In the genomic region with DNA sequence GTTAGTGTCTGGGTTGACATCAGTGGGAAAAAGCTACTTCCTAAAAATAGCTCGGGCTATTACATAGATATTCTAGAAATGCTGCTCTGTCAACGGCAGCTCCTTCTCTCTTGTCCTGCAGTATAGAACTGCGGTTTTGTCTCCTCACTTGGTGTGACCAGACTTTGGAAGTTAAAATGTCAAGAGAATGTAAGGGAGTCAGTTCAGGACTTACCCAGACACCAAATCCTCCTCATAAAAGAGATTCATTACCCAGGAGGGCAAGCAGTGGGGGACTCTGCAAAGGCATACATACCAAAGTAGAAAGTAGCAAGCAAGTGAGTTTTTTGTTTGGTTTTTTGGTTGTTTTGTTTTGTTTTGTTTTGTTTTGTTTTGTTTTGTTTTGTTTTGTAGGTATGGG, we compare ENCODE assay signal across 32 mouse cellular contexts.
"Had no signal": no experiment of that assay in that cellular context is flagged by ENCODE, and none has a peak within 500 bp of the region (broad histone marks: within the 10 kb centered on the region; RNA-seq: fewer than 3 reads in every experiment).

No protein-coding gene starts in this region.

- H3K36me3 ChIP-seq: heart, embryonic 10.5 days; heart, embryonic 12.5 days; heart, embryonic 13.5 days; heart, embryonic 15.5 days; hindbrain, embryonic 10.5 days; hindbrain, embryonic 12.5 days; hindbrain, embryonic 13.5 days; hindbrain, embryonic 15.5 days; intestine, embryonic 15.5 days had no signal

- ATAC-seq: hindbrain, embryonic 16.5 days; hindbrain, postnatal 0 days; inflammation-experienced regulatory T-cells, adult 6 months; intestine, embryonic 15.5 days; intestine, embryonic 16.5 days; intestine, postnatal 0 days had no signal

- H3K9me3 ChIP-seq: heart, embryonic 10.5 days; heart, embryonic 12.5 days; heart, embryonic 13.5 days; heart, embryonic 15.5 days; hindbrain, embryonic 10.5 days; hindbrain, embryonic 12.5 days; hindbrain, embryonic 13.5 days; hindbrain, embryonic 15.5 days; intestine, embryonic 15.5 days had no signal

- H3K27ac ChIP-seq: heart, adult 2 months; heart, embryonic 10.5 days; heart, embryonic 13.5 days; heart, embryonic 15.5 days; hindbrain, embryonic 10.5 days; hindbrain, embryonic 12.5 days; hindbrain, embryonic 13.5 days; hindbrain, embryonic 14.5 days; hindbrain, embryonic 15.5 days; hindbrain, postnatal 0 days; intestine, embryonic 15.5 days; layer of hippocampus, adult 2 months; left cerebral cortex, adult 2 months had no signal

- DNase-seq: heart, adult 2 months; heart, postnatal 10 days; heart, postnatal 14 days; heart, postnatal 36 days; heart, postnatal 4 days; kidney, adult 11 months; kidney, adult 18-20 months; kidney, adult 2 months; kidney, adult 8-10 months; kidney, adult 9 months; kidney, postnatal 10 days; kidney, postnatal 25 days; kidney, postnatal 36 days; layer of hippocampus, adult 9-11 months; layer of hippocampus, postnatal 36 days had no signal

- H3K4me2 ChIP-seq: heart, embryonic 12.5 days; heart, embryonic 13.5 days; heart, embryonic 15.5 days; hindbrain, embryonic 12.5 days; hindbrain, embryonic 13.5 days; hindbrain, embryonic 14.5 days; hindbrain, embryonic 15.5 days; intestine, embryonic 15.5 days had no signal

- H3K4me3 ChIP-seq: heart, adult 2 months; heart, embryonic 10.5 days; heart, embryonic 12.5 days; heart, embryonic 13.5 days; heart, embryonic 15.5 days; hindbrain, embryonic 10.5 days; hindbrain, embryonic 12.5 days; hindbrain, embryonic 13.5 days; hindbrain, embryonic 15.5 days; intestine, embryonic 15.5 days; layer of hippocampus, adult 2 months; left cerebral cortex, adult 2 months had no signal

- H3K4me1 ChIP-seq: heart, embryonic 15.5 days; hindbrain, embryonic 10.5 days; hindbrain, embryonic 12.5 days; intestine, embryonic 15.5 days had no signal

- H3K27me3 ChIP-seq: heart, embryonic 12.5 days; heart, embryonic 13.5 days; heart, embryonic 15.5 days; hindbrain, embryonic 12.5 days; hindbrain, embryonic 13.5 days; hindbrain, embryonic 15.5 days; intestine, embryonic 15.5 days had no signal

- H3K9ac ChIP-seq: heart, embryonic 12.5 days; heart, embryonic 13.5 days; heart, embryonic 15.5 days; hindbrain, embryonic 12.5 days; hindbrain, embryonic 13.5 days; hindbrain, embryonic 14.5 days; hindbrain, embryonic 15.5 days; intestine, embryonic 15.5 days had no signal
